Mouse (Mus musculus) megakaryocyte, embryonic 14.5 days (primary cell): ENCODE measurements around the gene Cstf3.

Experiments used
- FLI1 ChIP-seq: IDR thresholded peaks from 2 replicates; pipeline ENCODE4 v1.6.1; 2012; ENCODE audit warnings: low read length, inconsistent platforms, mixed read lengths
- GATA1 ChIP-seq: IDR thresholded peaks from 3 replicates; pipeline ENCODE4 v1.6.1; 2012; ENCODE audit warnings: mixed read lengths, low read length, inconsistent platforms, borderline replicate concordance

- TF ChIP-seq GATA1 (no peak), FLI1 (no peak)
Observed at GRCm38 (mm10) chr2:104669122-104669804, 78.9 kb downstream of the Cstf3 start.
